Mouse (Mus musculus) gastrocnemius, adult 8-10 months (tissue): ENCODE measurements around the gene Nrp2. TPM values are rescaled to one million over a fixed set of nuclear protein-coding genes. Genes with fewer than 3 reads are reported as not detected.

ENCODE experiments used
- DNase-seq, 2 experiments: peaks; one replicate each; pipeline ENCODE4 v3.0.0; 2022; ENCODE audit warnings: low spot score in 2 of 2
- total RNA-seq, 4 experiments: library from RNA; stranded (reverse); gene quantifications; 2 replicates each; pipeline ENCODE4 v1.2.4; 2022

Nrp2 gene
- total RNA-seq: 1 to 10 TPM; 3.3 to 4.3 (median 4.1) TPM

- DNase-seq: peak; percentile 60 to 69
Measured at GRCm38 (mm10) chr1:62703158-62704116, at the start of gene Nrp2. Nrp2 (plus strand) TSS chr1:62703285.

- DNase-seq: no peak
Measured at GRCm38 (mm10) chr1:62654436-62654835, 48.6 kb upstream of the Nrp2 start.

GRCm38 (mm10) chr1:62664960-62665645 is 38.0 kb upstream of the Nrp2 start:
- peak; percentile 5 to 6 for DNase-seq

GRCm38 (mm10) chr1:62665771-62666730 is 37.0 kb upstream of the Nrp2 start:
- DNase-seq: no peak

GRCm38 (mm10) chr1:62666780-62667179 is 36.3 kb upstream of the Nrp2 start:
- DNase-seq: no peak

- DNase-seq: no peak
Measured at GRCm38 (mm10) chr1:62678611-62679344, 24.3 kb upstream of the Nrp2 start.

- DNase-seq: no peak
Measured at GRCm38 (mm10) chr1:62679466-62679865, 23.6 kb upstream of the Nrp2 start.

GRCm38 (mm10) chr1:62682456-62683385 is 20.4 kb upstream of the Nrp2 start:
- no peak for DNase-seq

GRCm38 (mm10) chr1:62683498-62683897 is 19.6 kb upstream of the Nrp2 start:
- DNase-seq: no peak

- DNase-seq: no peak
Measured at GRCm38 (mm10) chr1:62687511-62687910, 15.6 kb upstream of the Nrp2 start.

GRCm38 (mm10) chr1:62691175-62691574 is 11.9 kb upstream of the Nrp2 start:
- no peak for DNase-seq

- no peak for DNase-seq
Measured at GRCm38 (mm10) chr1:62696312-62696982, 6.6 kb upstream of the Nrp2 start.

- DNase-seq: no peak
Measured at GRCm38 (mm10) chr1:62696983-62697341, 6.1 kb upstream of the Nrp2 start.

- DNase-seq: no peak
Measured at GRCm38 (mm10) chr1:62697353-62697752, 5.7 kb upstream of the Nrp2 start.

- DNase-seq: no peak
Measured at GRCm38 (mm10) chr1:62699801-62700200, 3.3 kb upstream of the Nrp2 start.

GRCm38 (mm10) chr1:62701065-62701921 is 1.8 kb upstream of the Nrp2 start:
- DNase-seq: peak; percentile 59 to 60

GRCm38 (mm10) chr1:62702743-62703142 is 342 bp upstream of the Nrp2 start:
- no peak for DNase-seq
